Mouse (Mus musculus) lung, postnatal 0 days (tissue): Measurements from ENCODE around the gene Ap2a1.

Experiments
- CTCF ChIP-seq: IDR thresholded peaks from 2 replicates; pipeline ENCODE4 v1.5.1; 2016; ENCODE audit warnings: antibody characterized with exemption, mild to moderate bottlenecking
- EP300 ChIP-seq: IDR thresholded peaks from 2 replicates; pipeline ENCODE4 v1.6.1; 2016; ENCODE audit warnings: antibody characterized with exemption, mild to moderate bottlenecking, control low read depth

DNA sequence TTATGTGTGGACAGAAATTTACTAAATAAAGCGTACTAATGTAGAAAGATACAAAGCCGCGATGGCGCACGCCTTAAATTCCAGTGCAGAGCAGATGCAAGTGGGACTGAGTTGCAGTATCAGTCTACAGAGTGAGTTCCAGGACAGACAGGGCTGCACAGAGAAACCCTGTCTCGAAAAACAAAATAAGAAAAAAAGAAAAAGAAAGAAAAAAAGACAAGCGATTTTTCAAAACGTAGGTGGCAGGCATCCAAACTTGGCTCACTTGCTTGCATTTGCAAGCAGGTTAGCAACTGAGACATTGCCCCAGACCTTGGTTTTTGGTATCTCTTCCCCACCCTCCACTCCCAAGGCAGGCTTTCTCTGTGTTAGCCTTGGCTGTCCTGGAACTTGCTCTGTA lies 36.1 kb downstream of the Ap2a1 start:
- TF ChIP-seq EP300, result no peak
- no peak for TF ChIP-seq CTCF
